Mouse (Mus musculus) T-helper 2 cell (primary cell): Measurements from ENCODE around the gene Nfat5.

Source experiments
- in situ Hi-C: fragments of 300-600 bp; cut with MboI, MseI; formaldehyde crosslinking; loops from one replicate; pipeline ENCODE4 v1.15.1; 2025; ENCODE audit warnings: high pct_unique_total_duplicates

The Nfat5 gene

DNA sequence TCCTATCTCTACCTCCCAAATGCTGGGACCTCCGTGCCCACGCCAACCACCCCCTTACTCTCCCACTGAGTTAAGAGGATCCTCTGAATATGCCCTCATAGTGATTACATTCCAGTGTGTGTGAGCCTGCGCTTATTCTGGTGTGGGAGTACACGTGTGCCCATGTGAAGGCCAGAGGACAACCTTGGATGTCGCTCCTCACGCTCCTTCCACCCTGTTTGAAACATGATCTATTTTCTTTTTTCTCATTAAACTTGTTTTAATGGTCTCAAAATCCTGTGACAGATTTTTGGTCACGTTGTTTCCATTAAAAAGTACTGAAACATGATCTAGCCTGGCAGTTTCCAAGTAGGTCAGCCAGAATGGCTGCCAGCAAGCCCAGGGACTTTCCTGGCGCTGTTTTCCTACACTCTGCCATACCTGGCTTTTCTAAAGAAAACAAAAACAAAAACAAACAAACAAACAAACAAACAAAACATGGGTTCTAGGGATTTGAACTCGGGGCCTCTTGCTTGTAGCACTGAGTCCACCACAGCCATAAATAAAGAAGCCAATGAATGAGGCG, 102.9 kb downstream of the Nfat5 start:
- in situ Hi-C loops: loop anchor here (5.0 kb wide), 1 partner anchor 56 kb away; no protein-coding TSS in a partner anchor

GRCm38 (mm10) chr8:107397665-107398064, 104.4 kb downstream of the Nfat5 start:
- in situ Hi-C loops: loop anchor here (5.0 kb wide), 1 partner anchor 55 kb away; no protein-coding TSS in a partner anchor

GRCm38 (mm10) chr8:107399495-107399894, 106.2 kb downstream of the Nfat5 start:
- in situ Hi-C loops: loop anchor here (5.0 kb wide), 1 partner anchor 53 kb away; no protein-coding TSS in a partner anchor

GRCm38 (mm10) chr8:107401866-107402265, 108.6 kb downstream of the Nfat5 start:
- in situ Hi-C loops: no loop called here

- in situ Hi-C loops: no loop called here
Observed at GRCm38 (mm10) chr8:107403038-107403781, 109.9 kb downstream of the Nfat5 start, which contains the start of gene Nqo1. TSS of gene Nqo1 (minus strand) at chr8:107403206.

- in situ Hi-C loops: no loop called here
Observed at GRCm38 (mm10) chr8:107404057-107404456, 110.8 kb downstream of the Nfat5 start.

GRCm38 (mm10) chr8:107405935-107406334, 112.7 kb downstream of the Nfat5 start:
- in situ Hi-C loops: no loop called here

GRCm38 (mm10) chr8:107411391-107411790, 118.1 kb downstream of the Nfat5 start:
- in situ Hi-C loops: no loop called here

DNA sequence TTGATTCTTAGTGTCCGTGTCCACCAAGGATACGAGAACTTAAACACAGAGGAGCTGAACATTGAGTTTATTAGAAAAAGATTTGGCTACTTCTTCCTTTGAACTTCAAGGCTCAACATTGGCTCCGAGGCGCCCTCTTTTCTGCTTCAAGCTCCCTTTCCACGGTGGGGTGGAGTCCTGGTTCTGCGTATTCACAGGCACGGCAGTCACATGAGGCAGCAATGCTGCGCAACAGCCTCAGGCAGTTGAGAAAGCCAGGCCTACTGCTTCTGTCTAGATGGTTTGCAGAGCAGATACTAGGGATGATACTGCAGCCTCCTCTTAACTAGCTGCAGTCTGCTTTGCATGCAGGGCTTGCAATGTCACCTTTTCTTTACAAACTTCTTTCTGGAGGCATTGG, 119.3 kb downstream of the Nfat5 start:
- in situ Hi-C loops: no loop called here

GRCm38 (mm10) chr8:107413881-107414280, 120.6 kb downstream of the Nfat5 start:
- in situ Hi-C loops: no loop called here

DNA sequence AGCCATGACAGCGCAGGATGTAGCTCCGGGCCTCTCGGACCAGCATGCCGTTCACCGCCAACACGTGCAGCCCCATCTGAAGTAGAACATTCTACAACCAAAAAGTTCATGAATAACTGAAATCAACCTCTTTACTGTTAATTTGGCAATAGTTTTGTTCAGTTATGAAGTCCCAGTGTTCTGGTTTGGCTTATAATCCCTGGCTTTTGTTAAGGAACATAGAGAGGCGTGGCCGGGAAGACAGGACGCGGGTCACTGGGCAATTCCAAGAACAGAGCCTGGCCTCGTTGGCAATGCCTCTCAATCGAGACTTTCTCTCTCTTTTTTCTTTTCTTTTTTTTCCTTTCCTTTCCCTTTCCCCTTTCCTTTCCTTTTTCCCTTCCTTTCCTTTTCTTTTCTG, 123.7 kb downstream of the Nfat5 start:
- in situ Hi-C loops: no loop called here

DNA sequence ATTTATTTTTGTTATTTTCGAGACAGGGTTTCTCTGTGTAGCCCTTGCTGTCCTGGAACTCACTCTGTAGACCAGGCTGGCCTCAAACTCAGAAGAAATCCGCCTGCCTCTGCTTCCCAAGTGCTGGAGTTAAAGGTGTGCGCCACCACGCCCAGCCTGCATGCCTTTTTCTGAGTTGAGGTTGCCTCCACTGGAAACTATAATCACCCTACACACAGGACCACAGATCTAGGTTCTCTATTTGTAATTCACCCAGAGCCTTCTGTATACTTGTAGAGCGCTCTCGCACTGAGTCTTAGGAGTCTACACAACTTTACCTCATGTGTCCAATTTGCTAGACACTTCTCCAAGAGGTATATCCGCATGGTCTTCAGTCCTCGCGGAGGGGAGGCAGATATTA, 130.9 kb downstream of the Nfat5 start:
- in situ Hi-C loops: no loop called here

GRCm38 (mm10) chr8:107424597-107425229, 131.4 kb downstream of the Nfat5 start, which contains the start of gene Nob1:
TSS of gene Nob1 (minus strand) at chr8:107425051.
- in situ Hi-C loops: no loop called here

- in situ Hi-C loops: no loop called here
Observed at GRCm38 (mm10) chr8:107425230-107425597, 131.9 kb downstream of the Nfat5 start.
